Mouse (Mus musculus) small intestine, adult 2 months (tissue): ENCODE data around the gene Rhox2f.
"Not testable (repeated sequence)": the region's sequence is repeated elsewhere in the genome, so short reads cannot be mapped to it uniquely, and the experiment has no call there.

Experiments
- CTCF ChIP-seq: fragments of 200-500 bp; IDR thresholded peaks from 2 replicates; pipeline ENCODE4 v1.5.1; 2012; ENCODE audit warnings: low read depth, mild to moderate bottlenecking, control low read depth, inconsistent platforms, low read length, moderate library complexity, mixed read lengths; ENCODE audit not compliant: insufficient replicate concordance, insufficient read length; ENCODE audit errors: extremely low read depth
- POLR2A ChIP-seq: fragments of 200-500 bp; IDR thresholded peaks from 2 replicates; pipeline ENCODE4 v1.6.1; 2012; ENCODE audit warnings: low read depth, mild to moderate bottlenecking, control low read depth, inconsistent platforms, low read length, moderate library complexity

DNA sequence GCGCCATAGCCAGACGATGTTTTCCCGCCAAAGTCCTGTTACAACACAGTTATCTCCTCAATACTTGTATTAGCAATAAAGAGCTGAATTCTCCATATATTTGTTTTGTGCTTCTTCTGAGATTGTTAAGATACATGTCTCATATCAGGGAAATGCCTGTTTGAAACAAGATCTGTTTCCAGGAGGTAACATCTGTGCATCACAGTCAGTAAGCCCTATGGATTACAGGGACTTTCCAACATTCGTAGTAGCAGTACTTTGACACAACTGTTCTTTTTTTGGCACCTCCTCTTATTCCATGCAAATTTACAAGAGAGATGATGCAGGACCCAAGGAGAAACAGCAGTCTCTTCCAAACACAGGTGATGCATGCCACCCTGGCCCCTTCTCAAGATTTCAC, 29.5 kb upstream of the Rhox2f start, which contains the start of gene Rhox3e:
- TF ChIP-seq CTCF, POLR2A: not testable (repeated sequence)
